Mouse (Mus musculus) forebrain, embryonic 10.5 days (tissue): ENCODE data around the gene Stat1. TPM values are rescaled to one million over a fixed set of nuclear protein-coding genes. Genes with fewer than 3 reads are reported as not detected.
A peak's percentile ranks its signal among the peaks of the same experiment; 100 is the strongest.

Source experiments
- DNase-seq: peaks from one replicate; pipeline ENCODE4 v3.0.0-alpha.2; 2017; ENCODE audit warnings: low spot score; ENCODE audit errors: extremely low spot score
- H3K27ac ChIP-seq: fragments of 300-500 bp; sonication (generic); 2 replicates; pipeline ENCODE4 v1.5.1; 2016; ENCODE audit warnings: mild to moderate bottlenecking
- H3K27me3 ChIP-seq: fragments of 300-500 bp; sonication (generic); 2 replicates; pipeline ENCODE4 v1.6.1; 2016; ENCODE audit warnings: mild to moderate bottlenecking; ENCODE audit not compliant: poor library complexity, severe bottlenecking
- H3K36me3 ChIP-seq: fragments of 300-500 bp; sonication (generic); replicated peaks from 2 replicates; pipeline ENCODE4 v1.6.1; 2016; ENCODE audit warnings: mild to moderate bottlenecking, moderate library complexity
- H3K4me1 ChIP-seq: fragments of 300-500 bp; sonication (generic); 2 replicates; pipeline ENCODE4 v1.6.1; 2016
- H3K4me3 ChIP-seq: fragments of 300-500 bp; sonication (generic); 2 replicates; pipeline ENCODE4 v1.5.1; 2016; ENCODE audit warnings: mild to moderate bottlenecking, moderate library complexity
- H3K9me3 ChIP-seq: fragments of 300-500 bp; sonication (generic); 2 replicates; pipeline ENCODE4 v1.6.1; 2016; ENCODE audit warnings: mild to moderate bottlenecking, moderate library complexity
- WGBS: fragments of 180-500 bp; shearing (Covaris S2); methylation state at CpG from one replicate; pipeline ENCODE4 v1.1.7; 2016; 5-methylcytosine and 5-hydroxymethylcytosine counted together
- polyA plus RNA-seq: library from polyadenylated mRNA; unstranded; fragments of >200 nt; fragmentation: Nextera tagmentation; extraction: Ambion mirVana; gene quantifications from 2 replicates; pipeline ENCODE4 v1.2.1, GENCODE M21; 2016

Gene Stat1
- polyA plus RNA-seq: 11.9 and 12.3 TPM in 2 replicates

GRCm38 (mm10) chr1:52118860-52119591, at the start of gene Stat1:
Gene Stat1 (plus strand): TSS chr1:52119440.
- Histone ChIP-seq H3K27ac (peak within 1 kb of the TSS; percentile 85), H3K36me3 (no peaks in the 10 kb centered on the region), H3K9me3 (no peaks in the 10 kb centered on the region), H3K4me3 (peak within 1 kb of the TSS; percentile 89), H3K27me3 (peaks cover 19% of the 10 kb centered on the region), H3K4me1 (peaks cover 19% of the 10 kb centered on the region)
- WGBS: 4% methylated on average over 37 of the region's 37 CpGs
- DNase-seq: peak; percentile 95

GRCm38 (mm10) chr1:52079724-52080367, 39.4 kb upstream of the Stat1 start:
- WGBS: 4% methylated on average over 10 of the region's 10 CpGs
- Histone ChIP-seq H3K4me1 (peaks cover 49% of the 10 kb centered on the region), H3K4me3 (peak overlapping the region; percentile 27; the same call in 1 of the 2 replicates), H3K27ac (peak overlapping the region; percentile 84), H3K9me3 (no peaks in the 10 kb centered on the region), H3K27me3 (no peaks in the 10 kb centered on the region), H3K36me3 (no peaks in the 10 kb centered on the region)
- DNase-seq: peak; percentile 59

DNA sequence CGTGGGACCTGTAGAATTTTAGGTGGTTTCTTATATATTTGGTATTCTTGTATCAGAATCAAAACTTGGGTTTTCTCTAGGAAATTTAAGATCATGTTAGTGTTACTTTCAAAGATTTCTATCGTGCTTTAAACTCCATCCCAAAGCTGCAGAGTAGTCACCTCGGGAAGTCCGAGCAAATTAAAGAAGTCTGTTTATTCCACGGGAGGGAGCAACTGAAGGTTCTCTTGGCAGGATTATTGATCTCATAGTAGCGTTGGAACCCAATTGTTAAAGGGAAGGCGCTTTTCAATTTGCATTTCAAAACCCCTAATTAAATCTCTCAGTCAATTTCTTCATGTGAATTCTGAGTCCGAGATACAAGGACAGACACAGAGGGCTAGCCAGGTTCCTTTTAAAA, 38.9 kb upstream of the Stat1 start:
- Histone ChIP-seq H3K36me3 (no peaks in the 10 kb centered on the region), H3K27ac (peak overlapping the region; percentile 84), H3K27me3 (no peaks in the 10 kb centered on the region), H3K4me1 (peaks cover 49% of the 10 kb centered on the region), H3K4me3 (peak overlapping the region; percentile 27; the same call in 1 of the 2 replicates), H3K9me3 (no peaks in the 10 kb centered on the region)
- DNase-seq: no peak
- WGBS: 8% methylated on average over 8 of the region's 8 CpGs

GRCm38 (mm10) chr1:52086236-52086635, 33.0 kb upstream of the Stat1 start:
- no peak overlapping the region for H3K27ac ChIP-seq
- no peaks in the 10 kb centered on the region for H3K9me3 ChIP-seq
- no peak overlapping the region for H3K4me3 ChIP-seq
- DNase-seq: no peak
- peaks cover 10% of the 10 kb centered on the region for H3K4me1 ChIP-seq
- H3K27me3 ChIP-seq: no peaks in the 10 kb centered on the region
- no peaks in the 10 kb centered on the region for H3K36me3 ChIP-seq
- 52% methylated on average over 4 of the region's 4 CpGs for WGBS

- Histone ChIP-seq H3K27me3 (no peaks in the 10 kb centered on the region), H3K9me3 (no peaks in the 10 kb centered on the region), H3K36me3 (no peaks in the 10 kb centered on the region), H3K4me3 (no peak overlapping the region), H3K4me1 (peaks cover 5% of the 10 kb centered on the region; the same call in 1 of the 2 replicates), H3K27ac (no peak overlapping the region)
- WGBS: 83% methylated on average over 1 of the region's 1 CpGs
- DNase-seq: no peak
Measured at GRCm38 (mm10) chr1:52087128-52087527, 32.1 kb upstream of the Stat1 start.

GRCm38 (mm10) chr1:52088634-52089033, 30.6 kb upstream of the Stat1 start:
- no peaks in the 10 kb centered on the region for H3K9me3 ChIP-seq
- H3K4me1 ChIP-seq: peaks cover 5% of the 10 kb centered on the region; the same call in 1 of the 2 replicates
- no peaks in the 10 kb centered on the region for H3K36me3 ChIP-seq
- DNase-seq: no peak
- WGBS: 81% methylated on average over 4 of the region's 4 CpGs
- no peak overlapping the region for H3K4me3 ChIP-seq
- 0 out of 2 replicates have a peak overlapping the region, but pooled peaks have one; percentile 25 for H3K27ac ChIP-seq
- H3K27me3 ChIP-seq: no peaks in the 10 kb centered on the region

- Histone ChIP-seq H3K27ac (no peak overlapping the region), H3K4me3 (no peak overlapping the region), H3K36me3 (no peaks in the 10 kb centered on the region), H3K4me1 (no peaks in the 10 kb centered on the region), H3K27me3 (no peaks in the 10 kb centered on the region), H3K9me3 (no peaks in the 10 kb centered on the region)
- WGBS: 85% methylated on average over 3 of the region's 3 CpGs
- DNase-seq: no peak
Measured at GRCm38 (mm10) chr1:52098618-52099232, 20.5 kb upstream of the Stat1 start.

GRCm38 (mm10) chr1:52100496-52100895, 18.7 kb upstream of the Stat1 start:
- no peak overlapping the region for H3K4me3 ChIP-seq
- WGBS: 76% methylated on average over 6 of the region's 6 CpGs
- H3K27ac ChIP-seq: no peak overlapping the region
- DNase-seq: no peak
- no peaks in the 10 kb centered on the region for H3K27me3 ChIP-seq
- no peaks in the 10 kb centered on the region for H3K4me1 ChIP-seq
- no peaks in the 10 kb centered on the region for H3K9me3 ChIP-seq
- H3K36me3 ChIP-seq: no peaks in the 10 kb centered on the region

GRCm38 (mm10) chr1:52102795-52103194, 16.4 kb upstream of the Stat1 start:
- no peaks in the 10 kb centered on the region for H3K4me1 ChIP-seq
- WGBS: 93% methylated on average over 8 of the region's 8 CpGs
- no peaks in the 10 kb centered on the region for H3K36me3 ChIP-seq
- no peaks in the 10 kb centered on the region for H3K9me3 ChIP-seq
- DNase-seq: no peak
- no peak overlapping the region for H3K27ac ChIP-seq
- H3K27me3 ChIP-seq: no peaks in the 10 kb centered on the region
- no peak overlapping the region for H3K4me3 ChIP-seq

DNA sequence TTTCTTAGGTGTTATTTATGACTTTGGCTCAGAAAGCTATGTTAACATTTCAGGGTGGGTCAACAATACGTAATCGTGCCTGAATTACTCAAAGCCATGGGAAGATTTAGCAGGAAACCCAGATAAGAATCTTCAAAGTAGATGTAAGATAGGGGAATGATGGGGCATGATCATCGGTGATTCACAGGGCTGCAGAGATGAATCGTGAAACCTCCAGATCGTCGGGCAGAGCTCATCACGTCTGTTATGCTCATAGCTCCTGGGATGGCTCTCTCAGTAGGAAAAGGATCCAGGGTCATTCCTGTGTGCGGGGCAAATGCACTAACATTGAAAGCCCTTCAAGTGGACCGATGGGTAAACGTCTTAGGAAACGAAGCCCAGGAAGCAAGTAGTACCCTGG, 12.0 kb upstream of the Stat1 start:
- no peak for DNase-seq
- Histone ChIP-seq H3K4me1 (no peaks in the 10 kb centered on the region), H3K27me3 (no peaks in the 10 kb centered on the region), H3K27ac (no peak overlapping the region), H3K36me3 (no peaks in the 10 kb centered on the region), H3K4me3 (no peak overlapping the region), H3K9me3 (no peaks in the 10 kb centered on the region)
- 95% methylated on average over 11 of the region's 11 CpGs for WGBS

GRCm38 (mm10) chr1:52111217-52111616, 8.0 kb upstream of the Stat1 start:
- DNase-seq: no peak
- Histone ChIP-seq H3K27me3 (no peaks in the 10 kb centered on the region), H3K4me1 (peaks cover 6% of the 10 kb centered on the region), H3K27ac (no peak overlapping the region), H3K9me3 (no peaks in the 10 kb centered on the region), H3K4me3 (no peak overlapping the region), H3K36me3 (no peaks in the 10 kb centered on the region)
- 68% methylated on average over 3 of the region's 3 CpGs for WGBS

- Histone ChIP-seq H3K27ac (no peak overlapping the region), H3K27me3 (0 out of 2 replicates have a peak, but pooled peaks cover 3% of the 10 kb centered on the region), H3K4me3 (no peak overlapping the region), H3K9me3 (no peaks in the 10 kb centered on the region), H3K36me3 (no peaks in the 10 kb centered on the region), H3K4me1 (peaks cover 6% of the 10 kb centered on the region)
- no peak for DNase-seq
- 92% methylated on average over 1 of the region's 1 CpGs for WGBS
Measured at GRCm38 (mm10) chr1:52112301-52112700, 6.9 kb upstream of the Stat1 start.
